Mouse (Mus musculus) liver, embryonic 13.5 days (tissue): Measurements from ENCODE around the gene Gabrb1. TPM values are rescaled to one million over a fixed set of nuclear protein-coding genes. Genes with fewer than 3 reads are reported as not detected.

Source experiments
- ATAC-seq: fragments of 200-750 bp; cut with Nextera tagmentation; 2 replicates; pipeline ENCODE4 v1.8.0; 2017; ENCODE audit warnings: low read depth, mild to moderate bottlenecking, moderate number of reproducible peaks, moderate library complexity
- DNase-seq: peaks from one replicate; pipeline ENCODE4 v3.0.0; 2022
- H3K27ac ChIP-seq: fragments of 300-500 bp; sonication (generic); 2 replicates; pipeline ENCODE4 v1.5.1; 2015; ENCODE audit warnings: moderate library complexity, mild to moderate bottlenecking, inconsistent platforms
- H3K27me3 ChIP-seq: fragments of 300-500 bp; sonication (generic); 2 replicates; pipeline ENCODE4 v1.6.1; 2015; ENCODE audit warnings: mild to moderate bottlenecking, inconsistent platforms
- H3K36me3 ChIP-seq: fragments of 300-500 bp; sonication (generic); 2 replicates; pipeline ENCODE4 v1.6.1; 2015; ENCODE audit warnings: mild to moderate bottlenecking, inconsistent platforms
- H3K4me1 ChIP-seq: fragments of 300-500 bp; sonication (generic); replicated peaks from 2 replicates; pipeline ENCODE4 v1.6.1; 2015; ENCODE audit warnings: inconsistent platforms
- H3K4me2 ChIP-seq: fragments of 300-500 bp; sonication (generic); 2 replicates; pipeline ENCODE4 v1.6.1; 2015; ENCODE audit warnings: inconsistent platforms, mild to moderate bottlenecking, moderate library complexity
- H3K4me3 ChIP-seq: fragments of 300-500 bp; sonication (generic); replicated peaks from 2 replicates; pipeline ENCODE4 v1.5.1; 2015; ENCODE audit warnings: mild to moderate bottlenecking, inconsistent platforms
- H3K9ac ChIP-seq: fragments of 300-500 bp; sonication (generic); 2 replicates; pipeline ENCODE4 v1.6.1; 2015; ENCODE audit warnings: mild to moderate bottlenecking, inconsistent platforms
- H3K9me3 ChIP-seq: fragments of 300-500 bp; sonication (generic); replicated peaks from 2 replicates; pipeline ENCODE4 v1.6.1; 2016; ENCODE audit warnings: inconsistent platforms
- WGBS: fragments of 180-500 bp; shearing (Covaris S2); methylation state at CpG from one replicate; pipeline ENCODE4 v1.1.7; 2015; ENCODE audit not compliant: insufficient replicate concordance; 5-methylcytosine and 5-hydroxymethylcytosine counted together
- polyA plus RNA-seq: library from polyadenylated mRNA; unstranded; fragments of >200 nt; fragmentation: Nextera tagmentation; extraction: Ambion mirVana; gene quantifications from 2 replicates; pipeline ENCODE4 v1.2.1, GENCODE M21; 2015

The Gabrb1 gene
- 0.05 TPM in 2 replicates for polyA plus RNA-seq

DNA sequence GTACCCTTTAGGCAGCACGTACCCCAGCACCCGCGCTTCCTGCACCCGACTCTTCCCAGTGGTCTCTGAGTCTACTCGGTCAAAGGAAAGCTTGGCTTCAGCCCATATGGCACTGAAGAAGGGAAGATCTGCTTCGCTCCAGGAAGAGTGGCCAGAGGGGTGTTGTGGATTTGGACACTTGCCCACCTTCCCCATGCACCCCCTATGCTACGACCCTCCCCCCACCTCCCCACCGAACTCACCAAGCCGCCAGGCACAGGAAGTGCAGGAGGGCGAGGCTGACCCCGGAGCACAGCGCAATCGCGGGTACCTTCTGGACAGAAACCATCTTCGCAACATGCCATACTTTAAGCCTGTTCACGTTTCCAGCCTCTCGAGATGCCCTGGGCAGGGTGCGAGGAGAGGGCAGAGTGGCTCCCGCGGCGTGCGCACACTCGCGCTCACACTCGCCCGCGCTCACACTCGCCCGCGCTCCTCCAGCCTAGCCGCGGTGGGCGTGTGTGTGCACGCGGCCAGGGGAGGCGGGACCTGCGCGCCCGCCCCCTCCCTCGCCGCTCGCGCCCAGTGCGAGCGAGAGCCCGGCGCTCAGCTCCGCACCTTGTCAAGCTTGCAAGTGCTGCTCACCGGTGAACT lies at the start of gene Gabrb1:
Gene Gabrb1, plus strand, starts transcription at position 632 of the 633 bp plus-strand sequence.
- Histone ChIP-seq H3K4me1 (no peaks in the 10 kb centered on the region), H3K27ac (no peak within 1 kb of the TSS), H3K27me3 (peaks cover 31% of the 10 kb centered on the region), H3K9me3 (no peaks in the 10 kb centered on the region), H3K4me2 (peak within 1 kb of the TSS; percentile 64), H3K36me3 (no peaks in the 10 kb centered on the region), H3K4me3 (peak within 1 kb of the TSS; percentile 45), H3K9ac (no peak within 1 kb of the TSS)
- WGBS, result under 1% methylated on average over 47 of the region's 49 CpGs
- ATAC-seq (peak; percentile 61; the same call in 1 of the 2 replicates), DNase-seq (no peak)

- Histone ChIP-seq H3K36me3 (no peaks in the 10 kb centered on the region), H3K9me3 (no peaks in the 10 kb centered on the region), H3K27ac (no peak overlapping the region), H3K4me2 (no peak overlapping the region), H3K27me3 (no peaks in the 10 kb centered on the region), H3K4me1 (no peaks in the 10 kb centered on the region), H3K9ac (no peak overlapping the region), H3K4me3 (no peak overlapping the region)
- 48% methylated on average over 1 of the region's 1 CpGs for WGBS
- ATAC-seq (no peak), DNase-seq (no peak)
Observed at GRCm38 (mm10) chr5:71608735-71609134, 49.2 kb upstream of the Gabrb1 start.

- Histone ChIP-seq H3K36me3 (no peaks in the 10 kb centered on the region), H3K9ac (no peak overlapping the region), H3K4me3 (no peak overlapping the region), H3K4me1 (no peaks in the 10 kb centered on the region), H3K27me3 (no peaks in the 10 kb centered on the region), H3K4me2 (no peak overlapping the region), H3K9me3 (no peaks in the 10 kb centered on the region), H3K27ac (no peak overlapping the region)
- WGBS, result 84% methylated on average over 1 of the region's 1 CpGs
- no peak for DNase-seq
- ATAC-seq, result no peak
Observed at GRCm38 (mm10) chr5:71614311-71614710, 43.6 kb upstream of the Gabrb1 start.

- 44% methylated on average over 4 of the region's 4 CpGs for WGBS
- ATAC-seq (no peak), DNase-seq (no peak)
- H3K9ac ChIP-seq, result no peak overlapping the region
- H3K4me1 ChIP-seq, result no peaks in the 10 kb centered on the region
- H3K9me3 ChIP-seq, result no peaks in the 10 kb centered on the region
- no peaks in the 10 kb centered on the region for H3K27me3 ChIP-seq
- H3K27ac ChIP-seq, result no peak overlapping the region
- H3K36me3 ChIP-seq, result no peaks in the 10 kb centered on the region
- H3K4me2 ChIP-seq, result no peak overlapping the region
- no peak overlapping the region for H3K4me3 ChIP-seq
Observed at GRCm38 (mm10) chr5:71616734-71617133, 41.2 kb upstream of the Gabrb1 start.

DNA sequence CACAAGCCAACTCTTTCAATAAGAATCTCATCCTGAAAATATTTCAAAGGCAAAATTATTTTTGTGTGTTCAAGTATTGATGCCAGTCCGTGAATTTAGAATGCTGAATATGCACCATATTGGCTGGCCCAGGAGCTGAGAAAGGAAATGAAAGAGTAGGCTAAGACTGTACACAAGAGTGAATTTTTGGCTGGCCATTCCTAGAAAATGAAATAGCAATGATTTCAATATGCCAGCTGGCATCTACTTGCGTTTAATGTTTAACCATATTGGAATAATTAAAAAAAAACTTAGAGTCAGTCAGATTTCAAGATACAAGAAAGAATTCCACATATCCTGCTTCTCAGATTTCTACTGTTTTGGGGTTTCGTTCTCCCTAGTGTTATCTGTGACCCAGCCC lies 30.1 kb upstream of the Gabrb1 start:
- no peak overlapping the region for H3K9ac ChIP-seq
- no peaks in the 10 kb centered on the region for H3K9me3 ChIP-seq
- no peaks in the 10 kb centered on the region for H3K4me1 ChIP-seq
- H3K4me2 ChIP-seq, result no peak overlapping the region
- no peak overlapping the region for H3K27ac ChIP-seq
- ATAC-seq (no peak), DNase-seq (no peak)
- H3K4me3 ChIP-seq, result no peak overlapping the region
- H3K27me3 ChIP-seq, result no peaks in the 10 kb centered on the region
- WGBS, result 61% methylated on average over 3 of the region's 3 CpGs
- no peaks in the 10 kb centered on the region for H3K36me3 ChIP-seq

GRCm38 (mm10) chr5:71639804-71640203 lies 18.1 kb upstream of the Gabrb1 start:
- Histone ChIP-seq H3K36me3 (no peaks in the 10 kb centered on the region), H3K27me3 (no peaks in the 10 kb centered on the region), H3K9ac (no peak overlapping the region), H3K9me3 (no peaks in the 10 kb centered on the region), H3K4me3 (no peak overlapping the region), H3K27ac (no peak overlapping the region), H3K4me2 (no peak overlapping the region), H3K4me1 (no peaks in the 10 kb centered on the region)
- ATAC-seq (no peak), DNase-seq (no peak)
- 64% methylated on average over 10 of the region's 10 CpGs for WGBS

- H3K4me3 ChIP-seq, result no peak overlapping the region
- 59% methylated on average over 2 of the region's 2 CpGs for WGBS
- H3K9me3 ChIP-seq, result no peaks in the 10 kb centered on the region
- no peak overlapping the region for H3K9ac ChIP-seq
- H3K4me2 ChIP-seq, result no peak overlapping the region
- no peaks in the 10 kb centered on the region for H3K36me3 ChIP-seq
- no peaks in the 10 kb centered on the region for H3K27me3 ChIP-seq
- DNase-seq (no peak), ATAC-seq (no peak)
- no peak overlapping the region for H3K27ac ChIP-seq
- H3K4me1 ChIP-seq, result no peaks in the 10 kb centered on the region
Observed at GRCm38 (mm10) chr5:71648108-71648507, 9.8 kb upstream of the Gabrb1 start.

- 64% methylated on average over 5 of the region's 5 CpGs for WGBS
- Histone ChIP-seq H3K27ac (no peak overlapping the region), H3K27me3 (peaks cover 31% of the 10 kb centered on the region), H3K4me2 (no peak overlapping the region), H3K4me1 (no peaks in the 10 kb centered on the region), H3K9ac (no peak overlapping the region), H3K36me3 (no peaks in the 10 kb centered on the region), H3K4me3 (no peak overlapping the region), H3K9me3 (no peaks in the 10 kb centered on the region)
- ATAC-seq (no peak), DNase-seq (no peak)
Observed at GRCm38 (mm10) chr5:71654056-71654455, 3.9 kb upstream of the Gabrb1 start.

DNA sequence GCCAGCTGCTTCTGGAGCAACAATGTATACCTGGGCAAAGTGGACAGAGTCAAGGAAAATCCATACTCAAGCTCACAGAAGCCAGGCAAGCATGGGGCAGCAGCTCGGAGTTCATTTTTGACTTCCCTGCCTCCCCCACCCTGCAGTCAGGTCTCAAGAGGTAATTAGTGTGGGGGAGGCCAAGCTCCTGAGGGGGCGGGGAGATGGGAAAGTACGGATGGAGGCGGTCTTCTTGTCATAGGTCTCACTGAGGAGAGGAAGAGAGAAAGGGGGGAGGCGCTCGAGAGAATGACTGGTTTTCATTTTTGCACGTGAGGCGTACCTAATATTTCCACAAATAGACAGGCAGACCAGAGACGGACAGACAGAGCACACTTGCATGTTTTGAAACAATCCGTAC lies 1.1 kb upstream of the Gabrb1 start:
- ATAC-seq (no peak), DNase-seq (no peak)
- Histone ChIP-seq H3K27me3 (peaks cover 31% of the 10 kb centered on the region), H3K4me2 (no peak overlapping the region), H3K27ac (no peak overlapping the region), H3K9me3 (no peaks in the 10 kb centered on the region), H3K4me3 (no peak overlapping the region), H3K36me3 (no peaks in the 10 kb centered on the region), H3K4me1 (no peaks in the 10 kb centered on the region), H3K9ac (no peak overlapping the region)
- 7% methylated on average over 10 of the region's 10 CpGs for WGBS

DNA sequence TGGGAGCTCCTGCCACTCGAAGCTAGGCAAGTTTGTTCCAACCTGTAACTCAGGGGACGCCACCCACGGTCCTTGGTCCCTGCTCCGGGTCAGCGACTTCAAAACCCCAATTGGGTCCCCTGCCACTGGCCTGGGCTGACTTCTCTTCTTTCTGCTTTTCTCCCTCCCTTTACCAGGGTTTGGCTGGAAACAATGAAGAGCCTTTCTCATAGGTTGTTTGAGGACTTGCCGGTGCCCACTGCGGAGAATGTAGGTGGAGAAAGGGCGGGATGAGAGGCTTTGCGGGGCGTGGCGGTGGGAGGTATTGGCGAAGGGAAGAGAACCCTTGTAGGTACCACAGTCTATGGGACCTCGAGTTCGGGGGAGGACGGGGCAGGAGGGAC lies 193 bp downstream of the Gabrb1 start, which contains the start of gene Gabra4:
Gene Gabra4, minus strand, starts transcription at position 194 of the 383 bp plus-strand sequence.
- Histone ChIP-seq H3K4me3 (peak within 1 kb of the TSS; percentile 45), H3K9ac (no peak within 1 kb of the TSS), H3K9me3 (no peaks in the 10 kb centered on the region), H3K4me1 (no peaks in the 10 kb centered on the region), H3K36me3 (no peaks in the 10 kb centered on the region), H3K4me2 (peak within 1 kb of the TSS; percentile 64), H3K27me3 (peaks cover 31% of the 10 kb centered on the region), H3K27ac (no peak within 1 kb of the TSS)
- ATAC-seq (no peak), DNase-seq (no peak)
- 2% methylated on average over 15 of the region's 15 CpGs for WGBS

- H3K4me1 ChIP-seq, result no peaks in the 10 kb centered on the region
- no peaks in the 10 kb centered on the region for H3K36me3 ChIP-seq
- no peaks in the 10 kb centered on the region for H3K27me3 ChIP-seq
- no peak overlapping the region for H3K9ac ChIP-seq
- no peak overlapping the region for H3K4me2 ChIP-seq
- no peaks in the 10 kb centered on the region for H3K9me3 ChIP-seq
- WGBS, result 50% methylated on average over 4 of the region's 4 CpGs
- ATAC-seq (no peak), DNase-seq (no peak)
- no peak overlapping the region for H3K4me3 ChIP-seq
- no peak overlapping the region for H3K27ac ChIP-seq
Observed at GRCm38 (mm10) chr5:71665593-71665992, 7.7 kb downstream of the Gabrb1 start.

DNA sequence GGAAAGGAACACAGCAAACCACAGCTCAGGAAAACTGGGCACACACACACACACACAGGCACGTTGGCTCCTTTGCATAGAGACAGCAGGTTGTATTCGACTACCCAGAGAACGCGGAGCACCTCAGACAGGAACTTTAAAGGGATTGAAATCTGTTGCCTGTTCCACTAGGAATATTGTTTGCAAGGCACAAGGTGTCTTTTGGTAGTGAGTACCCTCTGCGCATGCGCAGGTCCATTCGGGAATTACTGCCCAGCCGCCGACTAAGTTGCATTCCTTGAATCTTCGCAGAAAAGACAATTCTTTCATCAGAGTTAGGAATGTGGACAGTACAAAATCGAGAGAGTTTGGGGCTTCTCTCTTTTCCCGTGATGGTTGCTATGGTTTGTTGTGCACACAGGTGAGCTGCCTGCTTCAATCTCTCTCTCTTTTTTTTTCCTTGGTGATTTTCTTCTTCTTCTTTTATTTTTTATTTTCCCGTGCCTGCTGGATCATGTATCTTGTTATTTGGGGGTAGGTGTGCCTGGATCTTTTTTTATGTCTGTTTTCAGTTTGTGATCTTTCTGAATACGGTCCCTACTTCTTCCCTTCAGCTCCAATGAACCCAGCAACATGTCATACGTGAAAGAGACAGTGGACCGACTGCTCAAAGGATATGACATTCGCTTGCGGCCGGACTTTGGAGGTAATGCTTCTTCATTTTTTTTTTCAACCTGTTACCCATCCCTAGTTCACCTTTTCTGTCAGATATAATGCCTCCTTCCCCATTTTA lies 42.0 kb downstream of the Gabrb1 start:
- Histone ChIP-seq H3K4me1 (no peaks in the 10 kb centered on the region), H3K36me3 (no peaks in the 10 kb centered on the region), H3K4me3 (no peak overlapping the region), H3K27me3 (peaks cover 29% of the 10 kb centered on the region), H3K27ac (no peak overlapping the region), H3K9me3 (no peaks in the 10 kb centered on the region), H3K4me2 (peak overlapping the region; percentile 53), H3K9ac (no peak overlapping the region)
- DNase-seq (no peak), ATAC-seq (no peak)
- 3% methylated on average over 19 of the region's 19 CpGs for WGBS
